Mouse (Mus musculus) gastrocnemius, postnatal 4 days (tissue): ENCODE measurements at regions not wholly inside any gene's neighbourhood (a gene's known extent, or its start where the extent isn't known, plus 50 kb on each side); places are given as distances from the start of the nearest gene placed in this dataset.

Experiments used
- DNase-seq, 2 experiments: peaks; one replicate each; pipeline ENCODE4 v3.0.0; 2021 to 2022; ENCODE audit warnings: low spot score in 2 of 2, mixed read lengths in 2 of 2

DNA sequence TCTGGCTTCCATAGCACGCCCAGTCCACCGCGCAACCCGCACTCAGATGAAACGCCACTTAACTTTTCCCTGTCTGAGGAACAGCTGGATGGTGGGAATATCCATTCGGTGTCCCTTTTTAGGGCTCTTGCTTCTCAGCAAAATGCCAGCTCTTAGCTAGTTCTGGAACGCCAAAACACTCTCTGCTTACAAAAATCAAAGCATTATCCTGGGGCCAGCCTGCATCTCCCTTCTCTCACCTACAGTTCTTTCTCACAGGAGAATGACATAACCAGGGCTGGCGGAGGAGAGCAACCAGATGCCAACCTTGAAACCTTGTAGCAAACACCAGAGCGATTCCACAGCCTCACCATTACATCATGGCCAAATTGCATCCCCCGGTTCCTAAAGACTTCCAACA is 236.4 kb upstream of the Kazn start:
- DNase-seq = no peak

GRCm38 (mm10) chr4:142474626-142475025 is 235.4 kb upstream of the Kazn start:
- no peak for DNase-seq

DNA sequence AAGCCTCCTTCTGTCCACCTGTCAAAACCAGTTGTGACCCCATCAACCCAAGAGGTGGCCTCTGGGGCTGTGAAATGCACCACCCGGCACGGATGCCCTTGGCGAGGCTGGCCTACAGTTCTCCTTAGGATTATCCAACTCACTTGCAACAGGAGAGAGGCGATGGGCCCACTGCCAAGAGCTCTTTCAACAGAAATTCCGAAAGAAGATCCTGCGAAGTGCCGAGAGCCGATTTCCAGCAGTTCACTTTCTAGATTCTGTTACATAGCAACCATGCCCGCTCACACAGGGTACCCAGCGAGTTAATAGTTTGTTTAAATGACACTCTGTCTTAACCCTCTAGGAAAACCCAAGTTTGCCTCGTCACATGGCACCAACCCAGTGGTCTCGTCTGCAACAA is 234.8 kb upstream of the Kazn start:
- peak; percentile 22 to 57 for DNase-seq

- DNase-seq = no peak
Observed at GRCm38 (mm10) chr4:142473284-142473683, 234.1 kb upstream of the Kazn start.

DNA sequence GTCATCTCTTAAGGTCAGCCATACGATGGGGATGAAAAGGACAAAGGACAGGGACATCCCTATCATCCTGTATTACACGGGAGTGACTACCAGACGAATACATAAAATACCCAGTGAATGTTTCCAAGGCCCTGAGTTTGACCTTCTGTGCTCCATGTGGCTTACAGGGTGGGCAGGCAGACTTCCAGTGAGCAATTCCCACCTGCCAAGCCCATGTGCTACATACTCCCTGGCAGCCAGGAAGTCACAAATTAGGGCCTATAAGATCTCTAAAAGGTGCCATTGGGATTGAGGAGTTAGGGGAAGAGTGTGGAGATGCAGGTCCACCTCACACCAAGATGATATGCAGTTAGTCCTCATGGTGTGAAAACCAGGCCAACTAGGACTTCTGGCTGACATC is 233.1 kb upstream of the Kazn start:
- no peak for DNase-seq

GRCm38 (mm10) chr4:142470784-142471183 is 231.6 kb upstream of the Kazn start:
- no peak for DNase-seq

DNA sequence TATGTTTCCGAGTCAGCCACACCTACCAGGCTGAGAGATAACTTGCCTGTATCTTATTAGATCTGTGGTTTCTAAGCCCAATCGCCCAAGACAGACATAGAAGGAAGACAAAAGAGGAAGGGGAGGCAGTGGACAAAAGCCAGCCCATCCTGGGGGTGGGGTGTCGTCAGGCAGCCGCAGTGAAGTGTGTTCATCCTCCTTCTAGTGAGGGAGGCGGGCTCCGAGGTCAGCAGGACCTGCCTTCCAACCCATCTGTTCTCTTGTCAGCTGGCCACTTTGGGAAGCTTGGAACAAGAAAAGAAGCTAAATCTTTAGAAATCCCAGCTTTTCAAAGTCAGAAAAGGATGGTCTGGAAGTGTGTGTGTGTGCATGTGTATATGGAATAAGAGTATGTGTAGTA is 228.7 kb upstream of the Kazn start:
- no peak for DNase-seq

- no peak for DNase-seq
Observed at GRCm38 (mm10) chr4:142465226-142465625, 226.0 kb upstream of the Kazn start.

DNA sequence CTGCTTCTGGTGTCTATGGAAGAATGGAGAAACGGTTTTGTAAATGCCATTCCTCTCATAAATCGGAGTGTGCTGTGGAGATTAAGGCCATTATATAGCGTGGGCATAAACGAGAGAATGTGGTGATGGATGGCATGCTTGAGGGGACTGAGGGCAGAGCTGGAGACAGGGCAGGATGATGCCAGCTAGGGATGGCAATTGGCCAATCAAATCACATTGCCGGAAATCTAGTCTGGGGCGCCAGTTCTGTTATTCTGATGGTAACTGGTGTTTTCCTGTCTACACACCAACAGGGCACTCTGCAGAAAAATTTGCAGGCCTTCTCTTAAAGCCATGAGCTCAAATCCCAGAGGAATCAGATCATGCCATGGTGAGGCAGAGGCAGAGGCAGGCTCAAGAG is 224.9 kb upstream of the Kazn start:
- DNase-seq = no peak

GRCm38 (mm10) chr4:142460468-142461086 is 221.4 kb upstream of the Kazn start:
- DNase-seq = no peak

- no peak for DNase-seq
Observed at GRCm38 (mm10) chr4:142452614-142453013, 213.4 kb upstream of the Kazn start.

- no peak for DNase-seq
Observed at GRCm38 (mm10) chr4:142450884-142451283, 211.7 kb upstream of the Kazn start.

DNA sequence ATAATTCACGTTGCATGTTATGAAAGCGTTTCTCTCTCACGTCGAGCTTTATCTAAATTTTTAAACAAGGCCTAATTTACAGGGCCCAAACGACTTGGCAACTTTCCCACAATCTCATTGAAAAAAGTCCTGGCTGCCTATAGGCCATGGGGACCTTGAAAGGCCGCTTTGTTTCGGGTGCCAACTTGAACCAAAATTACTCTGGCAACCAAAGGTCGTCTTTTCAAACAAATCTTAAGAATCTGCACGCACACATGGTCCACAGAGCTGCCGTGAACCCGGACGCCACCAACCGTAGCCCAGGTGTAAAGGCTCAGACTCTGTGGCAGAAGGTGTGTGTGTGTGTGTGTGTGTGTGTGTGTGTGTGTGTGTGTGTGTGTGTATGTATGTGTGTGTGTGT is 210.5 kb upstream of the Kazn start:
- DNase-seq = no peak

DNA sequence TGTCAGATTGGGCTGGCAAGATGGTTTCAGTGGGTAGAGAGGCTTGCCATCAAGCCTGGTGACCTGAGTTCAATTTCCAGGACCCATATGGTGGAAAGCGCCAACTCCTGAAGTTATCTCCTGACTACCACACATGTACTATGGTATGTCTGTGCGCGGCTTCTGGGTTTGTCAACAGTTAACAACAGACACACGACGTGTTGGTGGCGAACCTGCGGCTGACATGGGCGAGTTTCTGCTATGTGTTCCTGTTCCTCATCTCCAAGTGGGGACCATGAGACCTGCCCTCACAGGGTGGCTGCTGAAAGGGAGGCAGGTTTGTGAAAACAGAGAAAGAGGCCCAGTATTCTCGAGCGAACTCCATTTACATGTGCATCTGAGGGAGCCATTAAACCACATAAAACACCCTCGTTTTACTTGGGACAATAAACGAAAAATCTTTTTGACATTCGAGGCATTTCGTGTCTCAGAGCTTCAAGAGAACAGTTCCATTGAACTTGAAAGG is 210.0 kb upstream of the Kazn start:
- DNase-seq = no peak

DNA sequence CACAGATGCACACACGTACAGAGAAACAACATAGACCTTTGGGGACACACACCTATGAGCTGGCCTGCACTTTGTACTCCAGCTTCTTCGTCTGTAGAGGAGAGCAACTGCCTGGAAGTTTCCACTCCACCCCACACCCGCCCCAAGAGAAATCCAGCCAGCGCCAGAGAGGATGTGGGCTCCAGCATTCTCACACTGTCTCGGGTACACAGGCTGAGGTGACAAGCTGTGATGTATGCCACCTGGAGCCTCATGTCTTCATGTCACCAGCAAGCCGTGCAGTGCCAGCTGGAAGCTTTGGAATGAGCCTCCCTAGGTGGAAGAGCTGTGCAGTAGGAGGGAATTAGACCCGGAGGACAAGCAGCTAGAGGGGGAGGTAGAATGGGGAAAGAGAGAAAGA is 208.3 kb upstream of the Kazn start:
- no peak for DNase-seq

DNA sequence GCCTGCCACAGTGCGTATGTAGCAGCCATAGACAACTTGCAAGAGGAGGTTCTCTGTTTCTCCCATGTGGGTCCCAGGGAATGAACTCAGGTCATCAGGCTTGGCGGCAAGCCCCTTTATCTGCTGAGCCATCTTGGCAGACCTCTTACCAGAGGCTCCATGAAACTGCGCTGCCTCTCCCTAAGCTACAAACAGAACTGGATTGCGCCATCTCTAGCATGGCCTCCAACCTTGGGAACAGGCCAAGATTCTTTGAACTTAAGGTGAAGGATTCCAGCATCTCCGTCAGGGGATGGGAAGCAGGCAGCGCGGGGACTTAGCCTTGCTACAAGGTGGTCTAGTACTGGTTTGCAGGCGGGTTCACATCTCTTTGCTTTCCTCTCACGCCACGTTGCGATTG is 201.8 kb upstream of the Kazn start:
- DNase-seq = no peak

DNA sequence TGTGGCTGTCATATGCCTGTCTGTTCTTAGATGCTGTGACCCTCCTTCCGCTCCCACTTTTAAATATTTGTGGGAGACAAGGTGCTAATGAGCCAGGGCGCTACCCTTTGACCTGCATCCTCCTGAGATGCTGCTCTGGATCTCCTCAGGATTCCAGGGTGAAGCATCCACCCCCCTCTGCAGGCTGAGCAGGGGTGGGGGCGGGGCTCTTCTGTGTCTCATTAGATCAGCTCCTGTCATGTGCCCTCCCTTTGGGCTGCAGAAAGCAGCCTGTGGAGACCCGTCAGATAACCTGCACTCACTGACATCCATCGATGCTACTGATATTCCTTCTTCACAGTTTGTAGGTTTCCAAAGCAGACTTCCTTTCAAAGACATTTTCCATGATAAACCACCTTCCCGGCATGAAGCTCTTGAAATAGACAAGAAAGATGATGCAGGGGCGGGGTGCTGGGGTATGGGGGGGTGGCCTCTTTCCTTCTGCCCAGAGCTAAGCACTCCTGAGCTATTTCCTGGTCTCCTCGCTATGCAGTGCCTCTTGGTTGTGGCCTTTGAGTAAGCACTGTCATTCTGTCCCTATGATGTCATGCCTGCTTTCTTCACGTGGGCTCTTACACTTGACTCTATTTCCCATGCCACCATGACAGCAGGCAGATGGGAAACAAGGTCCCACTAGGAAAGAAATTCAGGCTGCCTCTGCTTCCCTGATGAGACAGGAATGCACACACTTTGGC is 200.4 kb upstream of the Kazn start:
- no peak for DNase-seq

DNA sequence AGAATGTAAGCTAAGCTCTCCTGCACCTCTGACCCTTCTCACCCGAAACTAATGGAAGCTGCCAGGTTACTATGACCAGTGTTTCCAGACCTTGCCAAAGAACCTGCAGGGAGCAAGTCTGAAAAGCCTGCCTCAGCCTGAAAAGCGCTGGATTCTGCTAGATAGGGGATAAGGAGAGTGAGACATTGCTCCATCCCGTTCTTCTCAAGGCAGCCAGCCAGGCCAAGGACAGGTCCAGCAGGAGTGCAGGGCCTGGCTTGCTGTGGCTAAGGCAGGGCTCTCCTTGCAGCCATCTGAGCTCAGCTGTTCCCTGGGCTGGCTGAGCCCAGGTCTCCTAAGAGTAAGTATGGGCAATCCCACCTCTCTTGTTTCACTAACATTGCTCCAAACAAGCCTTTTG is 185.4 kb upstream of the Kazn start:
- DNase-seq = no peak

GRCm38 (mm10) chr4:142420427-142420826 is 181.2 kb upstream of the Kazn start:
- DNase-seq = no peak

DNA sequence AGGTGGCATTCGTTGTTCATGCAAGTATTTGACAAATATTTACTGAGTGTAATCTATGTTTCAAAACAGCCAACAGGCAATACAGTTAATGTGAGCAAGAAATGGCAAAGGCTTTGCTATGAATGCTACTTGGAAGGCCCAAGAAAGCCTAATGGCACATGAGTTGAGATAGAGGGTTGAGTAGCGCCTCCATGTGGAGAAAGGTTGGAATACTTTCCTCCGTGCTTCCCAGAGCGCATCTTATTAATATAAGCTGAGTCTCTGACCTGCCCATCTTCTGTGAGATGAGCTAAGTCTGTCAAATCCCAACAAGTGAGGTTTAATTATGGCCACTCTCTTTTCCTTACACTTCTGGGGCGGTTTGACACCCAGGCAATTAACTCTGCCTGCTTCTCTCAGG is 175.7 kb upstream of the Kazn start:
- no peak for DNase-seq

GRCm38 (mm10) chr4:142411792-142412191 is 172.6 kb upstream of the Kazn start:
- DNase-seq = no peak

GRCm38 (mm10) chr4:142410596-142411573 is 171.7 kb upstream of the Kazn start:
- peak in 1 of 2 experiments; percentile 51 for DNase-seq
